Mouse (Mus musculus) embryo, embryonic 9.5 days (tissue): Measurements from ENCODE around the gene Misp.

Experiments used
- DNase-seq: peaks from one replicate; pipeline ENCODE4 v3.0.0-alpha.2; 2017; ENCODE audit errors: extremely low spot score

Gene Misp

GRCm38 (mm10) chr10:79794491-79794931 lies 26.3 kb upstream of the Misp start:
- no peak for DNase-seq

DNA sequence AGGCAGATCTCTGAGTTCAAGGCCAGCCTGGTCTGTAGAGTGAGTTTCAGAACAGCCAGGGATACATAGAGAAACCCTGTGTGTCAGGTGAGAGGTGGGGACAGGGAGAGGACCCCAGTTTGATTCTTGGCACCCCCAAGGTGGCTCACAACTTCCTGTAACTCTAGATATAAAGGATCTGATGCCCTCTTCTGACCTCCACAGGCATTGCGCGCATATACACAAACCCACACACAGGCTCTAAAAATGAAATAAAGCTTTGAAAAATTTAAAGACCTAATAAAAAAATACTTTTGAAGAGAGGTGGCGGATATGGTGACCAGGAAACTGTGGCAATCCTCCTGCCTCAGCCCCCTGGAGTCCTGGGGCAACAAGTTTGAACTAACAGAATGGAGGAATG lies 24.9 kb upstream of the Misp start:
- no peak for DNase-seq

- no peak for DNase-seq
Measured at GRCm38 (mm10) chr10:79797326-79797725, 23.5 kb upstream of the Misp start.

GRCm38 (mm10) chr10:79798289-79798928 lies 22.4 kb upstream of the Misp start:
- DNase-seq: no peak

DNA sequence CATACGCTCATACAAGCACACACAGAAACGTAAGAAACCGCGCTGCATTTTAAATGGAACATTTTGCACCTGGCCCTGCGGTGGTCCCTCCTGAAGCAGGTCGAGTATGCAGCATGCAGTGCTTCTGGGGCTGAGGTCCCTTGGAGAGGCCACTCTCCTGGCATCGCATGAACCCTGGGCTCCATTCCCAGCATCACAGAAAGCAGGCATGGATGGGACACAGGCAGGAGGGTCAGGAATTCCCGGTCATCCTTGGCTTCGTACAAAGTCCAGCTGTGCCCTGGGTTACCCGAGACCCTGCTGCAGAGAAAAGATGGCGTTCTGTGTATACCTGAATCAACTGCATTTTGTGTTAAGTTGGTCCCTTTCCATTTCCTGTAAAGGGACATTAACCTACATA lies 20.3 kb upstream of the Misp start:
- no peak for DNase-seq

- DNase-seq: no peak
Measured at GRCm38 (mm10) chr10:79801837-79802236, 19.0 kb upstream of the Misp start.

DNA sequence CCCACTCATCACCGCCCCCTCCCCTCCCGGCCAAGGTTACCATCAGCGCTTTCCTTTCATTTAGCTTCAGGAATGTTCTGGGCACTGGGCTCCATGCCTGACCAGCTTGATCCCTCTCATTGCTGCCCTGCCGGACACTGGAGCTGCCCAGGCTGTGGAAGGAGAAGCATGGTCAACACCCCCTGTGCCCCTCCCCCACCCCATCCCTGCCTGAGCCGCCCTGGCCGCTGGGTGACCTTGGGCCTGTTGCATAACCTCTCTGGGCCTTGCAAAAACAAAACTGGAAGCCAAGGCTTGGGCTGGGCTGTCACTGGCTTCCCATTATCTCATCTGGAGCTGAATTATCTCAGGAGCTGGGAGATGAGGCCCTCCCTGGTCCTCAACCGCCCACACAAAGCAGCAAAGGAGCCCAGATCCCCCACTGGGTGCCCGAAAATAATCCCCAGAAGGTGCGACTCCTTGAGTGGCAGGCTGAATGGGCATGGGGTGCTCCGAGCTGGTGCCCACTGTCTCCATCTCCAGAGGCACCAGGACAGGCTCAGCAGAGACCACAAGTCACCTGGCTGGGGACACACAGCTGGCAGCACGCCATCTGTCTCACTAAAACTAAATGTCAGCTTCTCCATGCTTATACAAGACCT lies 18.3 kb upstream of the Misp start:
- no peak for DNase-seq

GRCm38 (mm10) chr10:79803716-79804323 lies 17.0 kb upstream of the Misp start:
- peak; percentile 88 for DNase-seq

DNA sequence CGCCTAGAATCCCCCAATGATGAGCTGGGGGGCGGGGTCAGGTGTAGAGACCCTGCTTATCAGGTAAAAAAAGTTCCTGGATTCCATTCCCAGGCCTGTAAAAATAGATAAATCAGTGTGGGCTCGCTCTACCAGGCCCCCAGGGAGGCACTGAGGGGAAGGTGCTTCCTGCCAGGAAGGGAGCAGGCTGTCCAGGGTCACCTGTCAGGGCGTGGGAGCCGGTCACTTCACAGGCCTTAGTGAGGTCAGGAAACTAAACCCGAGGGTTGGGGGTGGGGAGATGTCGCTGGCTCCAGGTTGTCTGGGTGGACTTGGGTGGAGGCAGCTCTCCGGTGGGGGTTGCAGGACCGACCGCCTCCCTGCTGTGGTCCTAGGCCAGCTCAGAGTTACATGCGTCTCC lies 15.2 kb upstream of the Misp start:
- no peak for DNase-seq

GRCm38 (mm10) chr10:79806331-79806730 lies 14.5 kb upstream of the Misp start:
- DNase-seq: no peak

DNA sequence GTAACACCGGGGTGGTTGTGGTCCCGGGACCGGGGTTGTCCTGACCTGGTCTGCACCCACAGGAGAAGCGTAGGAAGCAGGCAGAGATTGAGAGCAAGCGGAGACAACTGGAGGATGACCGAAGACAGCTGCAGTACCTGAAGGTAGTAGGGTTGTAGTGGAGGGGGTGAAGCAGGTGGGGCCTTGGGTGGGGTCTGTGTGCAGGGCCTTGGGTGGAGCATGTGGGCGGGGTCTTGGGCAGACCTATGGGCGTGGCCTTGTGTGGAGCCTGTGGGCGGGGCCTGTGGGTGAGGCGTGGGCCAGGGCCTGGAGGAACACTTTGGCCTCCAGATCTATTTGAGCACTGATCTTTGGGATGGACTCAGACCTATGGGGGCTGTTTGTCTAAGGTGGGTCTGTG lies 13.8 kb upstream of the Misp start:
- DNase-seq: no peak

DNA sequence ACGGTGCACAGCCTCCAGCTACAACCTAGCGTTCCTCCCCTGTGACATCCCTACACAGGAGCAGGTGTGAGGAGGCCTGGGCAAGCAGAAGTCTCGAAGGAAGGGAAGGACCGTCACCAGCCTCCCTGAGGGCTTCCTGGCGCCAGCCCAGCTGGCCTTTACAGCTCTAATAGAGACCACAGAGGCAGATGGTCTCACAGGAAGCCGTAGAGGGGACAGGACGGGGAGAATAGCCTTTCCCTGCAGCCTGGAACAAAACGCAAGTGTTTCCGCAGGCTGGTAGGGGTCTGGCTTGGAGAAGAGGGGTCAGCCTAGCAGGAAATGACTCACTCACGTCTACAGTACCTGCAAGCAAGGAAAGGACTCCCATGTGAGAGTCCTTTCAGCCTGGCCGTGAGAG lies 13.0 kb upstream of the Misp start:
- no peak for DNase-seq

DNA sequence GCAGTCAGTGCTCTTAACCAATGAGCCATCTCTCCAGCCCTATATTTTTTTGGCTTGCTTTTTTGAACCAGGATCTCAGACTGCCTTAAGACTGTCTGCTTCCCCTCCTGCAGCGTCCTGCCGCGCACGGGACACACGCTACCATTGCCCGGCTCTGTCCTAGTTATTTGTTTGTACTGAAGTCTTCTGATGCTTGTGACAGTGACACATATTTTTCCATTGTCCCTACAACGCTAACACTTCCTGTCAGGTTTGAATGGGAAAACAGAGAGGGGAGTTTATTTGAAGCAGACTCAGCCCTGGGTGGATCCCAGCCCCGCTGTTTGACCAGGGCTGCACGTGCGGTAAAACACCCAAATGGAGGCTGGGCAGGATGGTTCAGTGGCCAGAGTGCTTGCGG lies 12.1 kb upstream of the Misp start:
- DNase-seq: no peak

GRCm38 (mm10) chr10:79811736-79812637 lies 8.8 kb upstream of the Misp start:
- peak; percentile 86 for DNase-seq

GRCm38 (mm10) chr10:79814271-79814842 lies 6.4 kb upstream of the Misp start:
- DNase-seq: no peak

DNA sequence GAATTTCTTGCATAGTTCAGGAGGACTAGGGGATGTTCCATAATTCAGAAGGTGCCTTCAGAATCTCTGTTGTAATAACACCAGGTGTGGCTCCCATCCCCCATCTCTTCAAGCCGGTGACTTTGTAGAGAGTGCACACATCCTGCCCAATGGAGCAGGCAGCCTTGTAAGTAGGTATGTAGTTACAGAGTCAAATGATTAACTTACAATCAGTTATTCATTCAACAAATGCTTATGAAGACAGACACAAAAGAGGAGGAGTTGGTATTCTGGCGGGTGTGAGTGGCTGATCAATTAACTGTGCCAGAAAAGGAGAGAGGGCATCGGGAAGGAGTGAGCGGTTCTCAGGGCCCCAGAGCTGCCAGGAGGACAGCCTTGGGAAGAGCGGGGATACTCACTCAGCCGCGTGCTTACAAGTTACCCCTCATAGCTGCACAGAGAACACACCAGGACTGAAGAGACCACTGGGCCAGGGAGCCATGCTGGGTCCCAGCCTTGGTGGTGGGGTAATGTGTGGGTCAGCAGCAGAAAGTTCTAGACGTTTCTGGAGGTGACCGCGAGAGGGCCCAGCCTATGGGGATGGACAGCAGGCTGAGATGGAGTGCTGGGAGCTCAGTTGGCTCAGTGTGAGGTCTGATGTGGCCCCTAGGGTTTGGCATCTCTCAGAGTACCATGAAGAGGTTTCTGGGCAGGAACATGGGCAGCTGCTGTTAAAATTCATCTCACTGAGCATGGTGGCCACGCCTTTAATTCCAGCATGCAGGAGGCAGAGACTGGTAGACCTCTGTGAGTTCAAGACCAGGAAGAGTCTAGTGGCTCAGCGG lies 4.9 kb upstream of the Misp start:
- no peak for DNase-seq

GRCm38 (mm10) chr10:79817111-79817510 lies 3.7 kb upstream of the Misp start:
- no peak for DNase-seq

DNA sequence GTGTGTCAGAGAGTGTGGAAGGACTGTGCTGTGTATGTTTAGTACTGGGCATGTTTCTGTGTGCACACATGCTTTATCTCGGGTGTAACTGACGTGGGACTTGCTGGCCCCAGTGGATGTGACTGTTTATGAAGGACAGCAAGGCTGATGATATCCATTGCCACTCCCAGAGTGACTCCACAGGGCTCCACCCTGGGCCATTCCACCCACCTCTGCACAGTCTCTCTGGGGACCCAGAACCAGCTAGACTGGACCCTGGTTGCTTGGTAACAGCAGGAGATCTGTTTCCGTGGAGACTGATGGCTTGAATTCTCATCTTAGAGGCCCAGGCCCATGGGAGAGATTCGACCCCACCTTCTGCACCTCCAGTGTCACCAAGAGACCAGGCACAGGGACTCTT lies 2.6 kb upstream of the Misp start:
- DNase-seq: no peak

GRCm38 (mm10) chr10:79819606-79820005 lies 1.2 kb upstream of the Misp start:
- no peak for DNase-seq

GRCm38 (mm10) chr10:79820277-79820676 lies 512 bp upstream of the Misp start:
- DNase-seq: no peak

DNA sequence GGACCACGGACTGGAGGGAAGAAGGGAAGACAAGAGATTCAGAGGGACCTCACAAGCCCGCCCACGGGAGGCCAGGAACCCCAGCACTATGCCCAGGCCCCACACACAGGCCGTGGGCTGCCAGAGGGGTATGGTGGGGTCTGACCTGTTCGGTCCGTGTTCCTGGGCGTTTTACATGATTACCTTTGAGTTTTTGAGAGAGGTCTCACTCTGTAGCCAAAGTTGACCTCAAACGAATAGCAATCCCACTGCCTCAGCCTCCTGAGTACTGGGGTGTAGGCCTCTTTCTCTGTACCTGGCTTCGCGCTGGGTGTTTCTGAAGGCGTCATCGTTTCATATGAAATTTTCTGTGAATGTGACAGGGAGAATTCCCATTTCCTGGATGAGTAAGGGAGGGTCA lies 942 bp downstream of the Misp start:
- no peak for DNase-seq
